Mouse (Mus musculus): ENCODE measurements around the gene Nelfb. TPM values are rescaled to one million over a fixed set of nuclear protein-coding genes. Genes with fewer than 3 reads are reported as not detected.
"Not testable (repeated sequence)": the region's sequence is repeated elsewhere in the genome, so short reads cannot be mapped to it uniquely, and the experiment has no call there.

Gene Nelfb
- polyA plus RNA-seq (2014; fragmentation: Nextera tagmentation; extraction: Ambion mirVana): 96.4 and 102 TPM in 2 replicates

GRCm38 (mm10) chr2:25211121-25211670 lies at the start of gene Nelfb:
Nelfb (minus strand) TSS chr2:25211489.
- Histone ChIP-seq H3K36me3 (ENCODE audit: control insufficient read depth, insufficient read depth, low read length) (no peaks in the 10 kb centered on the region), H3K4me3 (ENCODE audit: low read depth, low read length) (peak within 1 kb of the TSS; percentile 84), H3K4me2 (peak within 1 kb of the TSS; percentile 79), H3K27me3 (ENCODE audit: control insufficient read depth, insufficient read depth, low read length) (no peaks in the 10 kb centered on the region), H3K27ac (ENCODE audit: low read depth, low read length) (peak within 1 kb of the TSS; percentile 62), H3K9ac (ENCODE audit: low read length) (peak within 1 kb of the TSS; percentile 90), H3K9me3 (ENCODE audit: control insufficient read depth, low read length) (no peaks in the 10 kb centered on the region), H3K4me1 (ENCODE audit: control insufficient read depth, insufficient read depth, low read length) (peaks cover 15% of the 10 kb centered on the region)
- ATAC-seq (ENCODE audit: low FRiP score) (peak; percentile 96), DNase-seq (ENCODE audit: low spot score, missing footprints) (peak; percentile 99)
- under 1% methylated on average over 44 of the region's 44 CpGs for WGBS

- ATAC-seq (ENCODE audit: low FRiP score) (no peak), DNase-seq (ENCODE audit: low spot score, missing footprints) (no peak)
- Histone ChIP-seq H3K27me3 (ENCODE audit: control insufficient read depth, insufficient read depth, low read length) (peaks cover 11% of the 10 kb centered on the region), H3K9ac (ENCODE audit: low read length) (no peak overlapping the region), H3K4me2 (no peak overlapping the region), H3K4me1 (ENCODE audit: control insufficient read depth, insufficient read depth, low read length) (peaks cover 20% of the 10 kb centered on the region), H3K9me3 (ENCODE audit: control insufficient read depth, low read length) (no peaks in the 10 kb centered on the region), H3K4me3 (ENCODE audit: low read depth, low read length) (no peak overlapping the region), H3K27ac (ENCODE audit: low read depth, low read length) (no peak overlapping the region), H3K36me3 (ENCODE audit: control insufficient read depth, insufficient read depth, low read length) (no peaks in the 10 kb centered on the region)
- WGBS: 59% methylated on average over 2 of the region's 2 CpGs
These were observed 47.6 kb upstream of the Nelfb start for GRCm38 (mm10) chr2:25258887-25259286.

- H3K4me3 ChIP-seq (ENCODE audit: low read depth, low read length); H3K9me3 ChIP-seq (ENCODE audit: control insufficient read depth, low read length); H3K27ac ChIP-seq (ENCODE audit: low read depth, low read length); DNase-seq (ENCODE audit: low spot score, missing footprints); H3K27me3 ChIP-seq (ENCODE audit: control insufficient read depth, insufficient read depth, low read length); H3K9ac ChIP-seq (ENCODE audit: low read length); ATAC-seq (ENCODE audit: low FRiP score); H3K4me2 ChIP-seq; H3K36me3 ChIP-seq (ENCODE audit: control insufficient read depth, insufficient read depth, low read length): not testable (repeated sequence)
- 93% methylated on average over 5 of the region's 5 CpGs for WGBS
- peaks cover 13% of the 10 kb centered on the region for H3K4me1 ChIP-seq (ENCODE audit: control insufficient read depth, insufficient read depth, low read length)
These were observed 46.0 kb upstream of the Nelfb start for GRCm38 (mm10) chr2:25257250-25257649.

- DNase-seq (ENCODE audit: low spot score, missing footprints); ATAC-seq (ENCODE audit: low FRiP score); H3K36me3 ChIP-seq (ENCODE audit: control insufficient read depth, insufficient read depth, low read length); H3K9me3 ChIP-seq (ENCODE audit: control insufficient read depth, low read length); H3K27ac ChIP-seq (ENCODE audit: low read depth, low read length); H3K27me3 ChIP-seq (ENCODE audit: control insufficient read depth, insufficient read depth, low read length): not testable (repeated sequence)
- Histone ChIP-seq H3K4me1 (ENCODE audit: control insufficient read depth, insufficient read depth, low read length) (peaks cover 13% of the 10 kb centered on the region), H3K4me3 (ENCODE audit: low read depth, low read length) (peak overlapping the region; percentile 85), H3K4me2 (peak overlapping the region; percentile 80), H3K9ac (ENCODE audit: low read length) (peak overlapping the region; percentile 91)
- WGBS: 69% methylated on average over 10 of the region's 12 CpGs
These were observed 45.3 kb upstream of the Nelfb start for GRCm38 (mm10) chr2:25256443-25257109.

GRCm38 (mm10) chr2:25255284-25255779 lies 44.0 kb upstream of the Nelfb start, which contains the start of gene Tmem203:
Tmem203 (plus strand) TSS chr2:25255439.
- peaks cover 13% of the 10 kb centered on the region for H3K4me1 ChIP-seq (ENCODE audit: control insufficient read depth, insufficient read depth, low read length)
- under 1% methylated on average over 39 of the region's 39 CpGs for WGBS
- ATAC-seq (ENCODE audit: low FRiP score): peak; percentile 92

GRCm38 (mm10) chr2:25252331-25252730 lies 41.0 kb upstream of the Nelfb start:
- ATAC-seq (ENCODE audit: low FRiP score): no peak
- no peak for DNase-seq (ENCODE audit: low spot score, missing footprints)
- WGBS: 100% methylated on average over 1 of the region's 1 CpGs
- Histone ChIP-seq H3K4me2 (no peak overlapping the region), H3K4me1 (ENCODE audit: control insufficient read depth, insufficient read depth, low read length) (peaks cover 13% of the 10 kb centered on the region), H3K27me3 (ENCODE audit: control insufficient read depth, insufficient read depth, low read length) (no peaks in the 10 kb centered on the region), H3K4me3 (ENCODE audit: low read depth, low read length) (no peak overlapping the region), H3K9me3 (ENCODE audit: control insufficient read depth, low read length) (no peaks in the 10 kb centered on the region), H3K27ac (ENCODE audit: low read depth, low read length) (no peak overlapping the region), H3K9ac (ENCODE audit: low read length) (no peak overlapping the region), H3K36me3 (ENCODE audit: control insufficient read depth, insufficient read depth, low read length) (no peaks in the 10 kb centered on the region; the same call in none of the 2 replicates)

More at GRCm38 (mm10) chr2:25255284-25255779, 44.0 kb upstream of the Nelfb start, which contains the start of gene Tmem203:
- peak within 1 kb of the TSS; percentile 80 for H3K4me2 ChIP-seq
- H3K4me3 ChIP-seq (ENCODE audit: low read depth, low read length): peak within 1 kb of the TSS; percentile 85
- H3K27ac ChIP-seq (ENCODE audit: low read depth, low read length): peak within 1 kb of the TSS; percentile 32; the same call in 1 of the 2 replicates
- peak within 1 kb of the TSS; percentile 91 for H3K9ac ChIP-seq (ENCODE audit: low read length)
- no peaks in the 10 kb centered on the region; the same call in 1 of the 2 replicates for H3K36me3 ChIP-seq (ENCODE audit: control insufficient read depth, insufficient read depth, low read length)
- H3K9me3 ChIP-seq (ENCODE audit: control insufficient read depth, low read length): no peaks in the 10 kb centered on the region
- H3K27me3 ChIP-seq (ENCODE audit: control insufficient read depth, insufficient read depth, low read length): no peaks in the 10 kb centered on the region
- DNase-seq (ENCODE audit: low spot score, missing footprints): peak; percentile 100

GRCm38 (mm10) chr2:25246183-25247072 lies 35.1 kb upstream of the Nelfb start, which contains the start of gene AL732309.1:
AL732309.1 (minus strand) TSS chr2:25246863.
- DNase-seq (ENCODE audit: low spot score, missing footprints) (no peak), ATAC-seq (ENCODE audit: low FRiP score) (no peak)
- no peak within 1 kb of the TSS for H3K4me3 ChIP-seq (ENCODE audit: low read depth, low read length)
- H3K4me2 ChIP-seq: no peak within 1 kb of the TSS
- H3K9ac ChIP-seq (ENCODE audit: low read length): no peak within 1 kb of the TSS
- peaks cover 10% of the 10 kb centered on the region for H3K4me1 ChIP-seq (ENCODE audit: control insufficient read depth, insufficient read depth, low read length)
- H3K9me3 ChIP-seq (ENCODE audit: control insufficient read depth, low read length): no peaks in the 10 kb centered on the region
- peaks cover 4% of the 10 kb centered on the region for H3K27me3 ChIP-seq (ENCODE audit: control insufficient read depth, insufficient read depth, low read length)
- no peak within 1 kb of the TSS for H3K27ac ChIP-seq (ENCODE audit: low read depth, low read length)
- no peaks in the 10 kb centered on the region; the same call in none of the 2 replicates for H3K36me3 ChIP-seq (ENCODE audit: control insufficient read depth, insufficient read depth, low read length)
- 90% methylated on average over 10 of the region's 10 CpGs for WGBS

- ATAC-seq (ENCODE audit: low FRiP score): no peak
- Histone ChIP-seq H3K9me3 (ENCODE audit: control insufficient read depth, low read length) (no peaks in the 10 kb centered on the region), H3K27me3 (ENCODE audit: control insufficient read depth, insufficient read depth, low read length) (peaks cover 6% of the 10 kb centered on the region), H3K36me3 (ENCODE audit: control insufficient read depth, insufficient read depth, low read length) (no peaks in the 10 kb centered on the region; the same call in none of the 2 replicates), H3K4me3 (ENCODE audit: low read depth, low read length) (no peak overlapping the region), H3K4me1 (ENCODE audit: control insufficient read depth, insufficient read depth, low read length) (peaks cover 18% of the 10 kb centered on the region), H3K9ac (ENCODE audit: low read length) (no peak overlapping the region), H3K4me2 (no peak overlapping the region), H3K27ac (ENCODE audit: low read depth, low read length) (no peak overlapping the region)
- 90% methylated on average over 4 of the region's 4 CpGs for WGBS
- no peak for DNase-seq (ENCODE audit: low spot score, missing footprints)
These were observed 32.9 kb upstream of the Nelfb start for GRCm38 (mm10) chr2:25244144-25244543.

Measured in midbrain, embryonic 11.5 days (tissue).